Mouse (Mus musculus) myocyte (in vitro differentiated cells): ENCODE measurements around the gene P2rx4.

Source experiments
- MYOG ChIP-seq, 3 experiments: IDR thresholded peaks; one replicate each; pipeline ENCODE4 v1.6.1; 2011; ENCODE audit warnings: control low read depth in 2 of 3, low read depth in 2 of 3, mild to moderate bottlenecking in 2 of 3; ENCODE audit not compliant: insufficient read length in 2 of 3, control insufficient read depth in 1 of 3, insufficient read depth in 1 of 3
- POLR2A ChIP-seq: IDR thresholded peaks from one replicate; pipeline ENCODE4 v1.6.1; 2011; ENCODE audit warnings: low read depth, mild to moderate bottlenecking, control low read depth, moderate library complexity; ENCODE audit not compliant: insufficient read length
- POLR2AphosphoS2 ChIP-seq: IDR thresholded peaks from one replicate; pipeline ENCODE4 v1.6.1; 2011; ENCODE audit warnings: low read depth, control low read depth; ENCODE audit not compliant: insufficient read length
- TCF12 ChIP-seq: IDR thresholded peaks from one replicate; pipeline ENCODE4 v1.6.1; 2011; ENCODE audit warnings: mild to moderate bottlenecking, control low read depth; ENCODE audit not compliant: poor library complexity, insufficient read depth, severe bottlenecking

- TF ChIP-seq POLR2A: no peak
- no peak for TF ChIP-seq TCF12
- TF ChIP-seq POLR2AphosphoS2: no peak
- peak in 1 of 3 experiments; percentile 27 for TF ChIP-seq MYOG (IDR thresholded peaks at IDR 0.05; ENCODE audit: control insufficient read depth in 1 of 3, insufficient read depth in 1 of 3, insufficient read length in 2 of 3, low read depth in 2 of 3)
Observed at GRCm38 (mm10) chr5:122778231-122779226, 71.2 kb downstream of the P2rx4 start.
